Mouse (Mus musculus) kidney, embryonic 14.5 days (tissue): ENCODE measurements around the gene Apbb2. TPM values are rescaled to one million over a fixed set of nuclear protein-coding genes. Genes with fewer than 3 reads are reported as not detected.

ENCODE experiments used
- ATAC-seq: fragments of 200-750 bp; cut with Nextera tagmentation; 2 replicates; pipeline ENCODE4 v1.8.0; 2017; ENCODE audit warnings: moderate number of reproducible peaks, mild to moderate bottlenecking, moderate TSS enrichment, moderate library complexity; ENCODE audit not compliant: low FRiP score, low TSS enrichment
- H3K27ac ChIP-seq: fragments of 300-500 bp; sonication (generic); 2 replicates; pipeline ENCODE4 v1.5.1; 2014; ENCODE audit warnings: low read depth, mild to moderate bottlenecking, low read length, moderate library complexity, mixed read lengths
- H3K27me3 ChIP-seq: fragments of 300-500 bp; sonication (generic); 2 replicates; pipeline ENCODE4 v1.6.1; 2014; ENCODE audit warnings: mild to moderate bottlenecking, low read length; ENCODE audit not compliant: control insufficient read depth, insufficient read depth
- H3K36me3 ChIP-seq: fragments of 300-500 bp; sonication (generic); 2 replicates; pipeline ENCODE4 v1.6.1; 2014; ENCODE audit warnings: low read length, mixed read lengths; ENCODE audit not compliant: control insufficient read depth, insufficient read depth
- H3K4me1 ChIP-seq: fragments of 300-500 bp; sonication (generic); 2 replicates; pipeline ENCODE4 v1.6.1; 2014; ENCODE audit warnings: low read length, mixed read lengths; ENCODE audit not compliant: control insufficient read depth, insufficient read depth
- H3K4me2 ChIP-seq: fragments of 300-500 bp; sonication (generic); replicated peaks from 2 replicates; pipeline ENCODE4 v1.6.1; 2014; ENCODE audit warnings: low read depth, mild to moderate bottlenecking, low read length
- H3K4me3 ChIP-seq: fragments of 300-500 bp; sonication (generic); 2 replicates; pipeline ENCODE4 v1.5.1; 2014; ENCODE audit warnings: mild to moderate bottlenecking, low read length
- H3K9ac ChIP-seq: fragments of 300-500 bp; sonication (generic); 2 replicates; pipeline ENCODE4 v1.6.1; 2014; ENCODE audit warnings: low read depth, mild to moderate bottlenecking, low read length, moderate library complexity
- H3K9me3 ChIP-seq: fragments of 300-500 bp; sonication (generic); 2 replicates; pipeline ENCODE4 v1.6.1; 2016; ENCODE audit warnings: low read length; ENCODE audit not compliant: control insufficient read depth
- WGBS: fragments of 180-500 bp; shearing (Covaris S2); extraction: QIAGEN DNeasy Blood & Tissue Kit; methylation state at CpG from one replicate; pipeline ENCODE4 v1.1.7; 2014; 5-methylcytosine and 5-hydroxymethylcytosine counted together
- polyA plus RNA-seq: library from polyadenylated mRNA; unstranded; fragments of >200 nt; fragmentation: Nextera tagmentation; extraction: Ambion mirVana; gene quantifications from 2 replicates; pipeline ENCODE4 v1.2.1, GENCODE M21; 2014

The Apbb2 gene
- polyA plus RNA-seq, 1 experiment from 2014 or later = 55.9 TPM

DNA sequence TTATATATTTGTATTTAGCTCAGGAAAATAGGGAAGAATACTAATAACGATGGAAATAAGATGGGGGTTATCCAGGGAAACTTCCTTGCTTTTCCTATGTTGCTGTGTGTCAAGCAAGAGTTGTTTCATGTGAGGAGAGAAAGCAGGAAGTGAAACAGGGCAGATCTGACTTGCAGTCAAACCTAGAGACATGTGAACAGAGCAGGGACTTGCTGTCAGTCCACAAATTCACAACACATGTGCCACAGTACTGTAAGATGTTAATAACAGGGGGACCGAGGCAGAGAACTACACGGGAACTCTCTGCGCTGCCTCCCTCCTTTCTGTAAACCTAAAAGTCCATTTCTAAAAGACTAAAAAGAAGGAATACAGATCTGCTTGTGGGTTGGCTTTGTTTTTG, 93.6 kb downstream of the Apbb2 start:
- Histone ChIP-seq H3K27ac (no peak overlapping the region), H3K4me1 (peaks cover 26% of the 10 kb centered on the region), H3K9ac (no peak overlapping the region), H3K27me3 (no peaks in the 10 kb centered on the region), H3K4me2 (no peak overlapping the region), H3K36me3 (no peaks in the 10 kb centered on the region), H3K4me3 (no peak overlapping the region), H3K9me3 (no peaks in the 10 kb centered on the region)
- ATAC-seq = no peak
- WGBS = 86% methylated on average over 4 of the region's 4 CpGs

DNA sequence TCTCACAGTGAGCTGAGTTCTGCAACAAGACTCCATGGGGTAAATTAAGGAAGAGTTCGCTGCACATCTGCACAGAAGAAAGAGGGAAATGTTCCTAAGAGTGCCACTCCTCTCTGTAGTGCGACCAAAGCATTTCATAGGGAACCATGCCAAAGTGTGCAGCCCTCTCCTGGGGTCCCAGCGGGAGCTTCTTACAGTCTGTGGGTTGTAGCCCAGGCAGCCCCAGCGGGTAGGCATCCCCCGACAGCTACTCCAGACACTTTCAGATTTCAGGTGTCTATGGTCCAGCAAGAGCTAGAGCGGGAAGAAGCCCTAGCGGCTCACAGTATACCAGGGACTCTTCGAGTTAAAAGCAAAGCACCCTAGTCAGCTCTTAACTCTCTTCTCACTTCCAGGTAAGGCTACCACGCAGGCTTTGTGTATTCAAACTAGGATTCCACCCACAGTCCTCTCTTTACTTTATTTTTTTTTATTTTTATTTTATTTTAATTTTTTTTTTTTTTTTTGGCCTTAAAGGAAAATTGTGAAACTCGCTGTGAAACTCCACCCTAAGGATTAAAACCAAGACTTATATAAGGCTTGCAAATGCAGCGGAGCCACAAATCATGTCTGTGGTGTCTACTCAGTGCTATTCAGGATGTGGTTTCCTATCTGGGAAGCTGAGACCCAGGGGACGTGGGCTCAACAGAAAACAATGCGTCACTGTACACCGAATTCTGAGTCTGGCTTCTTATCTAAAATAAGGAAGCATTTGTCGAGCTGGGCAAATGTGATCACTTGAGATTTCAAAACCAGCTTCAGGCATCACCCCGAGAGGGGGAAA, 94.7 kb downstream of the Apbb2 start:
- H3K9me3 ChIP-seq = no peaks in the 10 kb centered on the region
- ATAC-seq = no peak
- no peak overlapping the region for H3K4me3 ChIP-seq
- peaks cover 25% of the 10 kb centered on the region for H3K4me1 ChIP-seq
- H3K4me2 ChIP-seq = no peak overlapping the region
- no peaks in the 10 kb centered on the region for H3K27me3 ChIP-seq
- no peak overlapping the region for H3K9ac ChIP-seq
- no peak overlapping the region for H3K27ac ChIP-seq
- 72% methylated on average over 16 of the region's 16 CpGs for WGBS
- no peaks in the 10 kb centered on the region for H3K36me3 ChIP-seq

DNA sequence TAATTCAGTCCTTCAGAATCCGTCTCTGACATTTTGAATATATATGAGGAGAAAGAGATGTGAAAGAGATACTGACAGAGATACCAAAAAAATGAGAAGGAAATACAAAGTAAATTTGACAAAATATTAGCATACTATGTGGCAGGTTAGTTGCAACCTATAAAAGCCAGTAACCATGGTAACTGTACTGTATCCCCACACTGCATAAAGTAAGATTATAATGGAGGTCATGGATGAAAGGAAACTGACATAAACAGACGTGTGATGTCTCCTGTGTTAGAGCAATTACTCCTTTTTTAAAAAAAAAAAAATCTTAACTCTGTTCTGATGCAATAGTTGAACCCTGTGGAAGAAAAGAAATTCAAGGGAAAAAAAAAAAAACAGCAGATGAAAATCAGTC, 97.3 kb downstream of the Apbb2 start:
- H3K4me3 ChIP-seq = no peak overlapping the region
- H3K27me3 ChIP-seq = no peaks in the 10 kb centered on the region
- H3K27ac ChIP-seq = no peak overlapping the region
- no peaks in the 10 kb centered on the region for H3K36me3 ChIP-seq
- ATAC-seq = no peak
- 69% methylated on average over 2 of the region's 2 CpGs for WGBS
- no peak overlapping the region for H3K9ac ChIP-seq
- H3K9me3 ChIP-seq = no peaks in the 10 kb centered on the region
- peaks cover 4% of the 10 kb centered on the region; the same call in 1 of the 2 replicates for H3K4me1 ChIP-seq
- H3K4me2 ChIP-seq = no peak overlapping the region

DNA sequence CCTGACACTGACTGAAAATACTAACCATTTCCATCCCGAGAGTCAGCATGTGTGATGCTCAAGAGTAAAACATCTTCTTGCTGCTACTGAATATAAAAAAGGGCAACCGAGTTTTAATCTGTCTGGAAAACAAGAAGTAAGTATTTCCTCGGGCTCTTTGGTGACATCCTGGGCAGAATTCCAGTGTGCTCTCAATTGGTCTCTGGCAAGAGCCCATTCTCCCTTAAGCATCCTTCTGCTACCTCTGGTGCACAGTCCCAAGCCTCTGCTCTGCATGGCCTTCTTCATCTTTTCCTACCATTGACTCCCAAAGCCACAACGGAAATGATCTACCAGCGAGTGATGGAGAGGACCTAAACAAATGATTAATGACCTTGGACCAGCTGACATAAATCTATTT, 99.1 kb downstream of the Apbb2 start:
- H3K27ac ChIP-seq = no peak overlapping the region
- H3K36me3 ChIP-seq = no peaks in the 10 kb centered on the region
- H3K4me3 ChIP-seq = no peak overlapping the region
- no peak overlapping the region for H3K9ac ChIP-seq
- WGBS = 59% methylated on average over 5 of the region's 5 CpGs
- no peaks in the 10 kb centered on the region for H3K9me3 ChIP-seq
- H3K4me2 ChIP-seq = no peak overlapping the region
- ATAC-seq = no peak
- peaks cover 4% of the 10 kb centered on the region; the same call in 1 of the 2 replicates for H3K4me1 ChIP-seq
- no peaks in the 10 kb centered on the region for H3K27me3 ChIP-seq

DNA sequence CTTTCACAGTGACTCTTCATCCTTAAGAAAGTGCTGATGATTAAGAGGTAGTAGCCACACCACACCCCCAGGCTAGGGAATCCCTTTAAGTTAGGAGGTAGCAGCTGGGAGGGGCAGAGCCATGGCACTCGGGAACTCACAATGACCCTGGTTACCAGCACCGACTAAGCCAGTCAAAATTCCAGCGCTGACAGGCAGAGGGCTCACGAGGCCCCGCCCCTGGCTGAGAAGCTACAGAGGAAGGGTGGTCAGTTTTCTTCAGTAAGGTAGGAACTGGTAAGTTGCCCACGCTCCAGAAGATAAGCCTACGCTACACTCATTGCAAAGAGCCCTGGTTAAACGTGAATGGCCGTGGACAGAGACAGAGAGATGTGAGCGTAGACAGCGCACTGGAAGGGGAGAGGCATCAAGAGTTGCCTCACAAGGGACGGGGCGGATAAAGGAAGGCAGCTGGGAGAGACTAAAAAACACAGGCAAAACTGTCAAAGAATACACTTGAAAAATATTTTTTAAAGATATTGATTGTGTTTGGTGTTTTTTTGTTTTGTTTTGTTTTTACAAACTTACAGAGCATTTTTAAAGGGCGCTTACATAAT, 100.1 kb downstream of the Apbb2 start:
- no peak overlapping the region for H3K27ac ChIP-seq
- H3K27me3 ChIP-seq = no peaks in the 10 kb centered on the region
- no peak overlapping the region for H3K4me3 ChIP-seq
- no peaks in the 10 kb centered on the region for H3K9me3 ChIP-seq
- H3K9ac ChIP-seq = no peak overlapping the region
- H3K4me1 ChIP-seq = peaks cover 2% of the 10 kb centered on the region; the same call in 1 of the 2 replicates
- no peak overlapping the region for H3K4me2 ChIP-seq
- ATAC-seq = no peak; the same call in 1 of the 2 replicates
- H3K36me3 ChIP-seq = no peaks in the 10 kb centered on the region
- WGBS = 49% methylated on average over 14 of the region's 14 CpGs

DNA sequence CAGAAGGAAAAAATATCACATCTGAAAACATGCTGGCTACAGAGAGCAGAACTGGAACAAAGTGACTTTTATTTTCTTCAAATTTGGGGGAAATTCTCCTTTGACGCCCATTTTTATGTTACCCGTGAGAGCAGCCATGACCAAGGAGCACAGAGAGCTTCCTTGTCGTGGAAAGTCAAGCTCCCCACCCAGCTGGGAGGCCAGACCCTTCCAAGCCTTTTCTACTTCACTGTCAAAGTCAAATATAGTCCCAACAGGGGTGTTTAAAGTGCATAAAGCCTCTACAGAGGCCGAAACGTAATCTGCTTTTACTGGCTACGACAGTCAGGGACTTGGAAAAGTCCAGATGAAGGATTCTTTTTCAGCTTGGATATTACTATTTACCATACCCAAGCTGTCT, 101.1 kb downstream of the Apbb2 start:
- 67% methylated on average over 6 of the region's 6 CpGs for WGBS
- Histone ChIP-seq H3K36me3 (no peaks in the 10 kb centered on the region), H3K27ac (no peak overlapping the region), H3K9me3 (no peaks in the 10 kb centered on the region), H3K4me1 (no peaks in the 10 kb centered on the region; the same call in 1 of the 2 replicates), H3K27me3 (no peaks in the 10 kb centered on the region), H3K9ac (no peak overlapping the region), H3K4me3 (no peak overlapping the region), H3K4me2 (no peak overlapping the region)
- ATAC-seq = no peak

DNA sequence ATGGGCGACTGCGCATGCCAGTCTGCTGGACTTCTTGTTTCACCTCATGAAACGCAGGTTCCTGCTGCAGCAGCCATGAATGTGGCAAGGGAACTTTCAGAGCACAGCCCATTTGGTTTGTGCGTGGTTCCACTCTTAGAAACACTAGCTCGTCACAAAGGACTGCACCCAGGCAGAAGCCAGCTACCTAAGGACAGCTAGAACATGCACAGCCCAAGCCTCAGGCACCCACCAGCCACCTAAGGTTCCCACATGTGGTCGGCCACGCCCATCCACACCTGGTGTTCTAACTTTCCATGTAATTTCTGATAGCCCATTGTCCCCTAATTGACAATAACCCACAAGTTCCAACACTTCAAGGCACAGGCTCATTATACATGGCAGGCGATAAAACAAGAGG, 102.3 kb downstream of the Apbb2 start:
- Histone ChIP-seq H3K27me3 (no peaks in the 10 kb centered on the region), H3K9me3 (no peaks in the 10 kb centered on the region), H3K4me1 (no peaks in the 10 kb centered on the region; the same call in 1 of the 2 replicates), H3K36me3 (no peaks in the 10 kb centered on the region), H3K4me3 (no peak overlapping the region), H3K27ac (no peak overlapping the region), H3K4me2 (no peak overlapping the region), H3K9ac (no peak overlapping the region)
- no peak for ATAC-seq
- WGBS = 91% methylated on average over 8 of the region's 8 CpGs

DNA sequence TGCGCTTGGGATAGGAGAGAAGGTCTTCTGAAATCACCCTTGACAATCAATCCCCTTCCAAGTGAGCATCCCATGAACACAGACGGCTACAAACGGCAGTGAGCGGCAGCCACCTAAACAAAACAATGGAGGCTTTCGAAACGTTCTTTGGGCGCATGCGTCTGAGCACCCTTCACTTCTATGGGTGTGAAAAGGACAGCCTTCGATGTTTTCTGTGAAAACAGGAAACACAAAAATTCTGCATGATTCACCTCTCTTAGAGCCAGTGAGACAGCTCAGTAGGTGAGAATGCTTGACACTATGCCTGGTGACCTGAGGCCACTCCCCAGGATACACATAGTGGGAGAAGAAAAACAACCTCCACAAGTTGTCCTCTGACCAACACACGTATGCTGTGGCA, 103.3 kb downstream of the Apbb2 start:
- H3K27me3 ChIP-seq = no peaks in the 10 kb centered on the region
- 45% methylated on average over 10 of the region's 10 CpGs for WGBS
- H3K36me3 ChIP-seq = no peaks in the 10 kb centered on the region
- no peaks in the 10 kb centered on the region for H3K9me3 ChIP-seq
- no peak overlapping the region for H3K4me3 ChIP-seq
- no peak overlapping the region for H3K27ac ChIP-seq
- no peak overlapping the region for H3K9ac ChIP-seq
- no peak for ATAC-seq
- H3K4me2 ChIP-seq = no peak overlapping the region
- H3K4me1 ChIP-seq = no peaks in the 10 kb centered on the region; the same call in 1 of the 2 replicates

DNA sequence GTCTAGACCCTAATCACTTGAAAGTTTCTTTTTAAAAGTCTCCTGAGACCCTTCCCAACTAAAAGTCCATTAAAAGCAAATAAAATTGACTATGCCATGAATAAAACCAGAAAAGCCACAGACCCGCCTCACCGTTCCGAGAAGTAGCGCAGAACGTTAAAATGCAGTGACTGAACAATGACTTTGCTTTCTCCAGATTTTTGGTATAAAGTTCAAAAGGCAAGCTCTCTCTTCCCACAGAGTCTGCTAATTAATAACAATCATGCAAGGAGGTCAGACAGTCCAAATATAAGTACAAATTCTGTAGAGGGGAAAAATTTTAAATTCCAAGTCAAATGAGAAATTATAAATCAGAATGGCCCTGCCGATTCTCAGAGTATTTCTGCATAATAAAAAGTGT, 103.9 kb downstream of the Apbb2 start:
- H3K9ac ChIP-seq = no peak overlapping the region
- H3K27me3 ChIP-seq = no peaks in the 10 kb centered on the region
- no peak overlapping the region for H3K4me3 ChIP-seq
- no peak overlapping the region for H3K4me2 ChIP-seq
- H3K4me1 ChIP-seq = no peaks in the 10 kb centered on the region; the same call in 1 of the 2 replicates
- no peaks in the 10 kb centered on the region for H3K9me3 ChIP-seq
- no peak for ATAC-seq
- H3K27ac ChIP-seq = no peak overlapping the region
- WGBS = 88% methylated on average over 6 of the region's 6 CpGs
- no peaks in the 10 kb centered on the region for H3K36me3 ChIP-seq
